Mouse (Mus musculus) c-Kit-positive CD71-negative TER-119-negative erythroid progenitor cells, embryonic 14.5 days (primary cell): ENCODE measurements at regions not wholly inside any gene's neighbourhood (a gene's known extent, or its start where the extent isn't known, plus 50 kb on each side); places are given as distances from the start of the nearest gene placed in this dataset.

Experiments
- DNase-seq: peaks from one replicate; pipeline ENCODE4 v3.0.0-alpha.2; 2013; ENCODE audit warnings: low read depth

DNA sequence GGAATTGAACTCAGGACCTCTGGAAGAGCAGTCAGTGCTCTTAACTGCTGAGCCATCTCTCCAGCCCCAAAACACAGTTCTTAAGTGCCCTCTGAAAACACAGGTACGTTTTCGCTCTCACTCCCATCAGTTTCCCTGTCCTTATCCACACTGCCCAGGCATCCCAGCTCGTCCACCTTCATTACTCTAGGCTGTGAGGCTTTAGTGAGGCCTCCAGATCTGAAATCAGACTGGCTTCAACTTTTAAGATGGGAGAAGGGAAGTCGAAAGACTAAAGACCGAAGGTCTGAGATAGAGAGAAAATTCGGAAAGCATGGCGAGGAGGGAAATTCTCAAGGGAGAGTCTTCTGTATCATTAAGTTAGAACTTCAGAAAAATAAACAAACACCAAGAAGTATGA, 54.8 kb upstream of the Tet2 start:
- DNase-seq: no peak

DNA sequence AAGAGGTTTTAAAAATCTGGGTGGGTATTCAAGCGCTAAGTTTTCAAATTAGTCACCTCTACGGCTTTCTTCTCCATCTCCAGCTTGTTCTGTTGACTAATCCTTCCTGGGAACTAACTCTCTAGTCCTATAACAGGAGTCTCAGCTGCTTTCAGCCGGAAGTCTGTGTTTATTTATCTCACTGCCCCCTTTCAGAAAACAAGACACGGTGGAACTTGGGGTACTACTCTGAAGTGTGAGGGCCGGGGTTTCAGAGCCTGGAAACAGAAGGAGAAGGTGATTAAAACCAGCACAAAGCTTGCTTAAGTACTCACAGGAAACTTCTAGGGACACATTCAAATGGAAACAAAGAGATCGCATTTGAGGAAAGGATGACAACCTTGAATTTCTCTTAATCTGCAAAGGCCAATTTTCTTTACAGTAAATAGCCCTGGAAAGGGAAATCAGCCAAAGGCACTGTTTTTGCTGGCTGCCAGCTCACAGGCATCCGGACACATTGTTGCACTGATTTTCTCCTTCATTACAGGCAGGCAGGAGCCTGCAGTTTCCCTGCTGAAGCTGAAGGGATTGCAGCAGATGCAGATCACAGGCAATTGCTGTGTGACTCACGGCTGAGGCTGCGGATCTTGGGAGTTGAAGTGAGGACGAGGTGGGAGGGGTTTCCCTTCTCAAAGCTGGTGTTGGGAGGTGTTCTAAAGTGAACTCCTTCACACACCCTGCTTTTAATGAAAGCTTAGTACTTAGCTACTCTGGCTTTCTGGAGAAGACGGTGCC, 55.7 kb upstream of the Tet2 start:
- no peak for DNase-seq

DNA sequence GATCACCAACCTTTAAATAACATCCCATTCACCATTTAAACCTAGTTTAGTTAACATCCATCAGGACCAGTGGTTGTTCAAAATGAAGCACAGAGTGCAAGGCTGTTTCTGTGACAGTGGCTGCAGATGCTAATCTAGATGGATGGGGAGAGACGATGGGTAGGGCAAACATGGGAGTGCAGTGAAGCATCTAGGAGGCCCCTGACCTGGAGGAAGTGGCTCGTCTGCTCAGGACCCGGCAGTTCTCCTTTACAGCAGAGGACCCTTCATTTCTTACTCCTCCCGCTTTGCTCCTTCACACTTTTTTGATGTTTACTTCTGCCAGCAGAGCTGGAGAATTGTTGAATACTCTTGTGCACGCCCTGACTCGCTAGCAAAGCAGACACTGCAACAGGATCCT, 60.5 kb upstream of the Tet2 start:
- DNase-seq: no peak

DNA sequence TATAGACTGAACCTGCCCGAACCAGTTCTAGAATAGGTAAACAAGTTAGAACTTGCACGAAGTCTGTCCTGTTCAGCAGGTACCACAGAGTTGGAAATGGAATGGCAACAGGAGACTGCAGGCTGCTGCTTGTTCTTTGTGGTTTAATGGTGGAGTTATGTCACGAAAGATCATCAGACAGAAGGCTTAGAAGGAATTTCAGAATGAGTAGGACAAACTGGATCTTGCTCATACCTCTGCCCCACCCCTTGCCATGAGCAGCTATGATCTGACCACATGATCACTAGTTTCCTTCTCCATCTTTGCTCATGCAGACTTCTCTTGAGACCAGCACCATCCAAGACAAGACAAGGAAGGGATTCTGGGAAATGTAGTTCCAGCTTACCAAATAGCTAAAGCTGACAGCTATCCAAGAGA, 63.9 kb upstream of the Tet2 start:
- DNase-seq: no peak

DNA sequence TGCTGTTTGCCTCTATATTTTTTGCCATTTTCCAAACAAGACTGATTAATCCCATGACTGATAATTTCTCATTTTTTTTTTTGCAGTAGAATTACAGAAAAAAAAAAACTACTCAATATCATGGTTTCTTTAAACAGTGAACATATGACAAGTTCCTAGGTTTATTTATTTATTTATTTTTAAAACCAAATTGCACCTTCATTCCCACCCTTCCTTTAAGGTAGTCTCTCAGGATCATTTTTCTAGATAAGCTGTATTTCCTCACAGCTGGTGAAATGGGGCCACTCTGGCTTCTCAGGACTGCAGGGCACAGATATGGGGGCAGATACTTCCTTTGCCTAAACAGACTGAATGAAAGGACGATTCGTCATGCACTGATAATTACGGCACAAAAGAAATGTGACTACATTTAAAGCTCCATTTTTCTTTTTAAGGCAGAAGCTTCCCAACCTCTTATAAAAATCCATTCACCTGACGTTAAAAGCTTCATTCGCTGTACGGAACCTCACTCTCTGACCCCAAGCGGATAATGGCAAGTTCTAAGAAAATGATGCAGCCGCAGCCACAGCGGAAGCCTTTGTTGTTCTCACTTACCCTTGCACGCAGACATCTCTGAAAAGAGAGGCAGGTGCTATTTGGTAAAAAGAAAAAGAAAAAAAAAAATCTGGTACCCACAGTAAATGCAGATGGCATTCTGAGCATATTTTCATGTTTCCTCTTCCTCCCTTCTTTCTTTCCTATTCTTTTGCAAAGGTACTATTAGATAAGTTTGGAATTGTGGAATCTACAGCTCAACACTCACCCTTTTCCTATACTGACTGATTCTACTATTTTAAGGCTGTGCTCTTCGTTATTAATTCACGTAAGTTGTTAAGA, 69.1 kb upstream of the Tet2 start:
- no peak for DNase-seq

DNA sequence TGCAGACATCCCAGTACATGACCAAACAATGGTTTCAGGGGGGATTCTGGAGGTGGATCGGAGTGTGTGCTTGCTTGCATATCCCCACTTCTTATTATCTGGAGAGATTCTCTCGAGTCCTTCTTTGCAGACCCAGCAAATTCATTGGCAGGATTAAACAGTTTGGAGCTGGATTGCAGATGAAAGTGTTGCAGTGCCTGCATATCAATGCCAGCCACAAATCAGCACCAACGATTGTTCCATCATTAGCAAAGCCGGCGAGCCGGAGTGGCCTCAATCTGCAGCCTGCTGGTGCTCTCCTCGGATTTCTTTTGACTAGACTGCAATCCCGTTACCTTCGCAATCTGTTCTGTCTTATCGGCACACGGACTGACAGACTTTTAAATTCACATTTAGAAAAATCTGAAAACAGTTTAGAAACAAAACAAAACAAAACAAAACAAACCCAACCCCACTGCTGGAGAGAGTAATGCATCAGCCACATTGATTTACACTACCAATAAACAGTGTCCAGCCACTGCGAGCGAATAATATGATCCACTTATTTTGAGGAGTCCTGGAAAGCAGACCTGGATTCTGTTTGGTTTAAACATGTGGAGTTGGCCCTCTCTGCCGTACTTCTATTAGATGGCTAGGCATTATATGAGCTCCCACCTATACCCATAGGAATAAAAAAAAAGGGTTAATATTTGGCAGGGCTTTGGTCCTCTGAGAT, 69.9 kb upstream of the Tet2 start:
- no peak for DNase-seq

DNA sequence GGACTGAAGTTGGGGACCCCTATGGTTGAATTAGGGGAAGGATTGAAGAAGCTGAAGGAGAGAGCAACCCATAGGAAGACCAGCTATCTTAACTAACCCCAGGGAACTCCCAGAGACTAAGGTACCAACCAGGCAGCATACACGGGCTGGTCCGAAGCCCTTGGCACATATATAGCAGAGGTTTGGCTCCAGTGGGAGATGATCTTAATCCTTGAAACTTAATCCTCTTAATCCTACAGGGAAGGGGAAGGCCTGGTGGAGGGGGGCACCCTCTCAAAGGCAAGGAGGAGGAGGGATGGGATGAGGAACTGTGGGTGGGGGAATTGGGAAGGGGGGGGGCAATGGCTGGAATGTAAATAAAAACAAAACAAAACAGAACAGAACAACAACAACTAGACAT, 72.1 kb upstream of the Tet2 start:
- no peak for DNase-seq

DNA sequence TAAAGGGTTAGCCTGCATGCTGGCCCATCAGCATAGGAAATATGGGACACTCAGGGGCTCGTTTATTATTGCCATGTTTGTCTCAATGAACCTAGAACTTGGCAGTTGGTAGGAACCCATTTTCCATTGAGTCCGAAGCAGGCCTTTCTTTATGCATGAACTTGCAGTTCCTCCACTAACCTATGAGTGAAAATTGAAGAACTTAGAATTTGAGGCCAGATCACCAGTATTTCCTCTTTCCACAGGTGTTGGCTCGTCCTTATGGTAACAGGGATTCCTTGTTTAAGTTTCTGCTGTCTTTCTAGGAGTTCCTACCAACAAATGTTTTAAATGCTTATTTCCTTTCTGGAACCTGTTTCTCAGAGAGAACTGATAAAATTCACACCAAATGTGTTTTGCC, 73.6 kb upstream of the Tet2 start:
- no peak for DNase-seq

DNA sequence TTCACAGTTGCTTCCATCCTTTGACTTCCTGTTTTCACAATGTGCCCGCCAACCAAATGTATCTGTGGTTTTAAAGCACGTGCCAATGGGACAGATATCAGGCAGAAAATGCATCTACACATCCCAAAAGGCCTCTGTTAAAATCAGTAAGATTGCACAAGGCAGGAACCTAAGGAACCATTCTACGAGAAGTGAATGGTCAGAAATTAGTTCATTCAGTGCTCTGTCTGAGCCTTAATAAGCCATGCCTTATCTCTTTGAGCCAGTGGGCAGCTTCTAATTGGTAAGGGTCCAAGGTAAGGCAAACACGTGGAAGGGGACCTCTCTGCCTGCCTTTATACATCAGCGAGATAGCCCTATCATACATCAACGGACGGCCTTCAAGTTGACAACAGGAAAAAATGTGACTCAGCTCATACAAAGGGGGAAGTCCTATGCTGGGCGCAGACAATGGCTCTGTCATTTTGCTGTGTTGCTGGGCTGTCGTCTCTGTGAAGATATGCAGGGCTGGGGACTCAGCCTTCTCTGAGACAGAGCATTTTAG, 78.3 kb upstream of the Tet2 start:
- DNase-seq: no peak

DNA sequence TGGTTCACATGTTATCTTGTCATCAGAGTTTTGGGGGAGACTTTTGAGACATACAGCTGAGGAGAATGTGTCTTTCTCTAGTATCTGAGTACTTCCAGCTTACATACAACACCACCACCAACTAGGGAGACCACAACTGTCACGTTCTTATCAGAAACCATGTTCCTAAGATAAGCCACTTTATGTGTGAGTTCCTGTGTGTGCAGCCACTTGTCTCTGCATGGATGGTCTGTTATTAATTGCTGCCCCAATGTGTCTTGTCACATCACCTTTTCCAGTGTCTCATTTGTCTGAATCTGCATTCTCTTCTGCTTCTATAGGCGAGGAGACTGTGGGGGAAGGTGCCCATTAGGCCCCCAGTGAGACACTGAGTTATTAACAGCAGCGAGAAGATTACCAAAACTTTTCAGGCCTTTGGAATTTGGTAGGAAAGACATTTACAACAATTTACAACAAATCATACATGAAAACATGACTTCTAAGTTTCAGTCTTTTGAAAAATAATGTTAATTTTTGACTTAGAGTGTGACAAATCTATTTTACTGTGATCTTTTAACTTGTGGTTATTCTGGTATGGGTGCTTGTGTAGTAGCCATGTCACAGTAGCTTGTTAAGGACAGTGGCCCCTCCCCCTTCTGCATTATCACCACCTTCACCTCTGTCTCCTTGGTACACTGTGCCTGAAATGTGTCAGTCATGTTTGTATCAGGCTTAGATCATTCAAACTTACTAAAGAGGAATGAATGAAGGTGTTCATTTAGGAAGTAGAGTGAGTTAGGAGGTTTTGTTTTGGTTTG, 79.3 kb upstream of the Tet2 start:
- DNase-seq: no peak

DNA sequence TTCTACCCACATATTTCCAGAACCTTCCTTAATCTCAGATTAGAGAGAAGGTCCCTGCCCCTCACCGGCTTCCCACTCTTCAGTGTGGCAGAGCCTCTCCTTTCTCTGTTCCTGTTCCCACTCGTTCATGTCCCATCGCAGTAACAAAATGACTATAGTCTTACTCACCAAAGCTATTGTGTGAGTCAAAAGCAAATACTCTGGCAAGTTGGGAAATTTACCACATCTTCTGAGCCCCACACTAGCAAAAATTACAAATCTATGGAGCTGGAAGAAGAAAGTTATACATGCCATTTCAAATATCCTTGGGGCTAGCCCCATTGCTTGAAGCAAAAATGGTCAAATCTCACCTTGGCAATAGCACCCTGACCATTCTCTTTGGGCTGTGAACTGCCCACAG, 80.1 kb upstream of the Tet2 start:
- DNase-seq: no peak

DNA sequence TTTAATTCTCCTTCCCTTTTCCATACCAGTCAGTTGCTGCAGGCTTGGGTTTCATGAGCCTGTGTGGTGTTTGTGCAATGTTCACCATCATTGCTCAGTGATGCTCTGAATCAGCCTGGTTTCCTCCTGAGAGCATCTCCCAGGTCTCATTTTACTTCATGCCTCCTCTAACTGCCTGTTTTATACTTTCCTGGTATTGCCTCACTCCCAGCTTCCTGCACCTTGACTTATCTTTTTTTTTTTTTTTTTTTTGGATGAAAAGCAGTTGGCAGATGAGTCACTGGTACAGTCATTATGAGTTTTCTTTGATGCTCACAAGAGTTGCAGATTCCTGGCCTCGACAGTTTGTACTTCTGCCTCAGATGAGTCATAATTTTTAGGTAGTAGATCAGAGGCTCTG, 81.5 kb upstream of the Tet2 start:
- DNase-seq: no peak

DNA sequence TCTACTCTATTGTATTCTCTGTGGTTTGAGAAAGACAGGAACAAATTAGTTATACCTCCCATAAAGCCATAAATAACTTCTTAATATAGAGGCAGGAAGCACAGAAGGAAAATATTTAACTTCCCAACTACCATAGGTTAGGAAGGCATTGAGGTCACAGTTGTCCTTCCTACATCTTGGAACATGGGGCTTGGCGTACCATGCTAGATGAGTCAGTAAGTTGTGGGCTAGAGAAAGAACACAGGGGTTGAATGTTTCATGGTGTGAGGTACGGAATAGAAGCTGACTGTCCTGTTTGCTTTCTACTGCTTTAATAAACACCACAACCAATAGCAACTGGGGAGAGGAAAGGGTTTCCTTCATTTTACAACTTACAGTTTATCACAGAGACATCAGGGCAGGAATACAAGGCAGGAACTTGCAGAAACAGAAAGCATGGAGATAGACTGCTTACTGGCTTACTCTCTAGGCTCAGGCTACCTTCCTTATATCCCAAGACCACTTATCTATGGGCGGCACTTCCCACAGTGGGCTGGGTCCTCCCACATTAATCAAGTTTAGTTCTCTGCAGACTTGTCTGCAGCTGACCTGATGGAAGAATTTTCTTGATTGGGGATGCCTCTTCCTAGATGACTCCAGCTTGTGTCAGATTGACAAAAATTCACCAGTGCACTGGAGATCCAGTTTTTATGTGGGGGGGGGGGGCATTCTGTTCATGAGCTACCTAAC, 82.3 kb upstream of the Tet2 start:
- DNase-seq: no peak

DNA sequence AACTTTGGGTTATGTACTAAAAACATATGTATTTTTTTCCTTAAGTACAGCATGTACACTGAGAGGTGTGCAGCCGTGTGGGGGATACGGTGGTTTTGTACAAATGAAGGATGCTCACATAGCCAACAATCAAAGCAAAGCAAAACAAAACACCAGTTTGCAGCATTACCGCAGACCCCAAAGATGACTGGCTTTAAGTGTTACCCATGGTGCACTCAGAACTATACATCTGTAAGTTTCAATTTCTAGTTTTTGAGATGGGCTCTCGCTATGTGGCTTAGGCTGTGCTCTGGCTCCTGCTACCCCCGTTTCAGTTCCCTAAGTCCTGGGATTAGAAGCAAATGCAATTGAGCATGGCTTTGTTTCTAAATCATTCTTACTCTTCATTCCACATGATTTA, 89.4 kb upstream of the Tet2 start:
- no peak for DNase-seq

DNA sequence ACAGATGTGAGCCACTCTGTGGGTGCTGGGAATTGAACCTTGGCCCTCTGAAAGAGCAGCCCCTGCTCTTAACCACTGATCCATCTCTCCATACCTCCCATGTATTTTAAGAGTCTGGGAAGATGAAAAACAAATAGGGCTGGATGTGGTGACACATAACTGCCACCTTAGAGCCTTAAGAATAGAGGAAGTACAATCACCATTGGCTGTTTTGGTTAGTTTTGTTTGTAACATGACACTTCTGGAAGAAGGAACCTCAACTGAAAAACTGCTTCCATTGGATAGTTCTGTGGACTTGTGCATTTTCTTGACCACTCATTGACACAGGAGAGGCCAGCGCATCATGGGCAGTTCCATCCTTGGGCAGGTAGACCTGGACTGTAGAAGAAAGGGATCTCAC, 100.7 kb upstream of the Tet2 start:
- no peak for DNase-seq

DNA sequence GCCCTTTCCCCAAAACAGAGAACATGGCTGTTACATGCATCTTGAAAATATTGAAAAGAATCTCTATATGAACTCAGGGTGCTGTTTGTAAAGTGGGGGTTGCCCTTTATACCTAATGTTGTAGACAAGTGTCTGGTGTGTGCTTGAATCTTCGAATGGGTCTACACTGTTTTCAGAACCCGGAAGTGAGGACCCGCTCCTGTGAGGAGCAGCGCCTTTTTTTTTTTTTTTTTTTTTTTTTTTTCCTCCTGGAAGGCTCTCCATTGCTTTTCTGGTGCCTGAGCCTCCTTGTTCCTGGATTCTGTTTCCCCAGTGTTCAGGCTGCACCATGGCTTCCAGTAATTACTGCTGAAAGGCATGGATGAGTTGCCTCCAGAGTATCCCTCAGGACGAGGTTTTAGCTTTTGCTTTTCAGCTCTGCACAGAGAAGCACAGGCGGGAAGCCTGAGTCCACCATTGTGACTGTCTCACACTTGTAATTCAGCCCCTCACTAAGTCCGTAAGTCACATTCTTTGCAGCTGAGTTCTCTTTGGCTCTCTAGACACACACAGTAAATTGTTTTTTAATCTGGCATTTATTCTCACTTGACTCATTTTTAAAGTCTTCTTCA, 101.6 kb upstream of the Tet2 start:
- no peak for DNase-seq

DNA sequence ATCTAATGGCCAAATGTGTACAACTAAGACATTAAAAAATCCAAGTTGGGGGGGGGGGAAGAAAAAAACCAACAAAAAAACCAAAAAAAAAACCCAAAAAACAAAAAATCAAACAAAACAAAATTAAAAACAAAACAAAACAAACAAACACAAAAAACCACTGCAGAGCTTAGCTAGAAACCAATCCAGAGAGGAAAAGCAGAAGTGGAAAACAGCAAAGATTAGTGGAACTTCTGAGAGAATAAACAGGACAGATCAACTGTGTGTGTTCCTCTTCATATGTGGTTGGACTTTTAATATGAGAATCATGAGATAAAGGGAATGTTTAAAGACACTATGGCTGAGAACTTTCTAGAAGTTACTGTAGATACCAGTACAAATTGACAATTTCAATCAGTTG, 105.1 kb upstream of the Tet2 start:
- DNase-seq: no peak

DNA sequence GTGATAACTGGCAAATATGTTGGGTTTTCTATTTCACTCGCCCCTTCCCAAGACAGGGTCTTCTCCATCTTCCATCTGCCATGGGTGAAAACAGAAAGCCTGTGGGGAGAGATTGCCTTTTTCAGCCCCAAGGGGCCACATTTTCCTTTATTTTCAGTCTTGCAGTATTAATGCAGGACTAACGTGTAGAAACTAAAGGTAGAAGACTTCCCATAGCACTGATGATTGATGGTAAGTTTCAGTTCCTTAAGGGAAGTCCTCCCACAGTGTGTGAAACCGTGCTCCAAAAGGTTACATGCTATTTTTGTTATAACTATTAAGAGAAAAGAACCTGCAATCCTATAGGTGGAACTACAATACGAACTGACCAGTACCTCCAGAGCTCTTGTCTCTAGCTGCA, 107.1 kb upstream of the Tet2 start:
- DNase-seq: no peak

DNA sequence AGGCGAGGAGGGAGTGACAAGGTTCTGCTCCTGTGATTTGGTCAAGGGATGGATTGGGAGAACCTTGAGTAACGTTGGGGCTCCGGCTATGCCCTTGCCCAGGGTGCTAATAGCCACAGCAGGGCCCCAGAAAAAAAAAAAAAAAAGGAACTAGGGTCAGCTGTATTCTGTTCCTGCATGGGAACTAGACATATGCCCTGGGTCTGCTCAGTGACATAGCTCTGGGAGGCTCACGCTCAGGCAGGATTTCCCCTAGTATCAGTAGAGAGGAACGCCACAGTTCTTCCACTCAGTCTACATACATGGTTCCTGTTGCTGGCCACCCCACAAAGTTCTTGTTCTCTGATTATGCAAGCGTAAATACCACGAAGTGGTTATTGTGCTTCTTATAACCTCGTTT, 114.8 kb upstream of the Tet2 start:
- no peak for DNase-seq

DNA sequence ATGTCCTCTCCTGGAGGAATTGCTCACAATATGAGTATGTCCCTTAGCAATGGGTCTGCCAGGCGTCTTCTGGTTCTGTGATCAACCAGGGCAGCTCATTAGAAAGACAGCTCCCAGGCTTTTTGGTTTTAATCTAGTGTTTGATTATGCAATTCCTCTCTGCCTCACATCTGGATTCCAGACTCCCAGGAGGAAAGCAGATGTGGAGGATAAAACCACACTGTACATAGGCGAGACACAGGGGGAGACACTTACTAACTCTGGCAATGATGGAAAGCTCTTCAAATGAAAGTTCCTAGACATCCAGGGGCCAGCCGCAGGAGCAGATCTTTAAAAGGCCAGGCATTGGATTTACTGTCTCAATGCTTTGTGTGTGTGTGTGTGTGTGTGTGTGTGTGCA, 116.4 kb upstream of the Tet2 start:
- no peak for DNase-seq

DNA sequence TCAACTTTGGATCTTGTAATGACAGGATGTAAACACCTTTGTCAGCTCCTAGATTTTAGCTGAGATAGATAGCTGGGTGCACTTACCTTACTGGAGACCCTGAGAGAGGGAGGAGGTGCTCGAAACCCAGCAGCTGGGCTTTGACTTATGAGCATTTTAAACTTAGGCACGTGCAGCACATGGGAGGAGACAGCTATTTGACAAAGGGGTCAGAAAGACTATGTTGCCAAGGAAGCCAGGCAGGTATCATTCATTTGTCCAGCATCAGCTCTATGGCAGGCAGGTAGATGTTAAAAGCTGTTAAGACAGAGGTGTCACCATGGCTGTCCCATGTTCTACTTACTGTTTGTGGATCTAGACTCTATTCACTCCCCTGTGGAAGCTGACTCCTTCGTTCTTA, 120.0 kb upstream of the Tet2 start:
- no peak for DNase-seq
